Mouse (Mus musculus) brain, embryonic 14.5 days (tissue): ENCODE data around the gene Pacs2.

Source experiments
- CTCF ChIP-seq: fragments of 200-500 bp; IDR thresholded peaks from 2 replicates; pipeline ENCODE4 v1.5.1; 2012; ENCODE audit warnings: inconsistent platforms, mild to moderate bottlenecking, moderate library complexity, borderline replicate concordance; ENCODE audit not compliant: insufficient read depth, insufficient read length; ENCODE audit errors: extremely low read depth
- POLR2A ChIP-seq: fragments of 200-500 bp; IDR thresholded peaks from 2 replicates; pipeline ENCODE4 v1.6.1; 2012; ENCODE audit warnings: mild to moderate bottlenecking, inconsistent platforms, borderline replicate concordance; ENCODE audit not compliant: poor library complexity, insufficient read depth, insufficient read length, severe bottlenecking; ENCODE audit errors: extremely low read depth

- TF ChIP-seq POLR2A: no peak
- TF ChIP-seq CTCF: no peak
Measured at GRCm38 (mm10) chr12:112968943-112969342, 45.4 kb upstream of the Pacs2 start.
